Mouse (Mus musculus): ENCODE data around the gene Zdhhc3. TPM values are rescaled to one million over a fixed set of nuclear protein-coding genes. Genes with fewer than 3 reads are reported as not detected.
A peak's percentile ranks its signal among the peaks of the same experiment; 100 is the strongest.

Zdhhc3 gene
- polyA plus RNA-seq, 1 experiment from 2014 or later, result 83.8 TPM

DNA sequence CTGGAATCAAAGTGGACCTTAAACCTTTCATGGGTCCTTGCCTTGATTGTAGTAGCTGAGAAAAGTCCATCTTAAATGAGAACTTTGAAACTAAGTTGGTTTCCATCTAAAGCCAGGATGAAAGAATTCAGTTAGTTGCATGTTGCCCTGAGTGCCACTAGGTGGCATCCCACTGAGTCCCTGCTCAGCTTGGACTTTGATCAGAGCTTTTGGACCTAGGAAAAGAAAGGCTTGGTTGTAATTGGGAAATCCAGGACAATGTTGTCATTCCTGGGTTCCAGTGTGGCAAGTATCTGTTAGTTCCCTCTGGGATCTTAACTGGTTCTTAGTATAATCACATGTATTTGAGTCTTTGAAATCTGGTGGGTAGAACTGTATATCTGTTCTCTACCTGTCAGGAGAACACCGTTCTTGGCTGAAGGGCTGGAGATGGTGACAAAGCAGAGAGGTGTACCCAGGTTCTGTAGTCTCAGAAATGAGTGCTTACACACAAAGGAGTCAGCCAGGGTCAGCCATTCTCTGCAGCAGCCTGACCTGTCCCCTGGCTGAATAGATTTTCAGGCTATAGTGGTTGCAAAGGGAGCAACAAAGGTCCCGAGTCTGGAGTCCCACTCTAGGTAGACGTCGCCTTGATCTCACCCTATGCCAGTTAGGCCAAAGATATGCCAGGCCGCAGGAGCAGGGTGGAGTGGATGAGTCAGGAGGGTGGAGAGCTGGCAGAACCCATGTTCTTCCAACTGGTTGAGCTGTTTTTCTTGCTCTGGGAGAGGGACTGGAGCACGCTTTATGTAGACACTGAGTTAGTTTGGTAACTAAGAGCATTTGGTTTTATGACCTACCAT is 10.8 kb upstream of the Zdhhc3 start:
- no peaks in the 10 kb centered on the region for H3K27me3 ChIP-seq (ENCODE audit: control insufficient read depth, insufficient read depth, low read depth, low read length)
- no peaks in the 10 kb centered on the region for H3K4me1 ChIP-seq (ENCODE audit: control insufficient read depth, insufficient read depth, low read length)
- ATAC-seq, result no peak
- no peaks in the 10 kb centered on the region for H3K9me3 ChIP-seq (replicated peaks; ENCODE audit: control insufficient read depth, low read length, poor library complexity, severe bottlenecking)
- H3K36me3 ChIP-seq (ENCODE audit: control insufficient read depth, insufficient read depth, low read length), result peaks cover 31% of the 10 kb centered on the region
- H3K9ac ChIP-seq (ENCODE audit: low read depth, low read length), result no peak overlapping the region
- no peak overlapping the region for H3K27ac ChIP-seq (ENCODE audit: low read length)
- no peak overlapping the region for H3K4me2 ChIP-seq (ENCODE audit: low read length)
- WGBS, result 96% methylated on average over 6 of the region's 6 CpGs
- H3K4me3 ChIP-seq (ENCODE audit: low read depth, low read length), result no peak overlapping the region

DNA sequence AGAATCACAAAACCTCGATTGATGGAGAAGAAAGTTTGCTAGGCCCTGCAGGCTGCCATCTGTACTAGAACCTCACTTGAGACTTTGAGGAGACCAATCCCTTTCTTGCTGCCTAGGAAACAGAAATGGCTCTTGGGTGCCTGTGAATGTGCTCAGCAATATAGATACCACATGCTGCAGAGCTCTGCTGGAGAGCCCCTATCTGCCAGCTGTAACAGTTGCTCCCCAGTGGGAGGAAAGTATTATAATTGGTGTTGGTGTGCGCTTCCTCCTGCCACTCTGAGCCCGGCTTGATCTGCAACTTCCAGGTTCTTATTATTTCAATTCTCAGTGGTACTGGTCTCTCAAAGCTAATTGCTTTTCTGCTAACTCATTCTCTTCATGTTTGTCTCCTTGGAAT is 10.0 kb upstream of the Zdhhc3 start:
- Histone ChIP-seq H3K27ac (ENCODE audit: low read length) (no peak overlapping the region), H3K9ac (ENCODE audit: low read depth, low read length) (no peak overlapping the region), H3K4me1 (ENCODE audit: control insufficient read depth, insufficient read depth, low read length) (no peaks in the 10 kb centered on the region), H3K4me3 (ENCODE audit: low read depth, low read length) (no peak overlapping the region), H3K27me3 (ENCODE audit: control insufficient read depth, insufficient read depth, low read depth, low read length) (no peaks in the 10 kb centered on the region), H3K9me3 (replicated peaks; ENCODE audit: control insufficient read depth, low read length, poor library complexity, severe bottlenecking) (no peaks in the 10 kb centered on the region), H3K4me2 (ENCODE audit: low read length) (no peak overlapping the region), H3K36me3 (ENCODE audit: control insufficient read depth, insufficient read depth, low read length) (peaks cover 26% of the 10 kb centered on the region)
- 85% methylated on average over 3 of the region's 3 CpGs for WGBS
- no peak for ATAC-seq

DNA sequence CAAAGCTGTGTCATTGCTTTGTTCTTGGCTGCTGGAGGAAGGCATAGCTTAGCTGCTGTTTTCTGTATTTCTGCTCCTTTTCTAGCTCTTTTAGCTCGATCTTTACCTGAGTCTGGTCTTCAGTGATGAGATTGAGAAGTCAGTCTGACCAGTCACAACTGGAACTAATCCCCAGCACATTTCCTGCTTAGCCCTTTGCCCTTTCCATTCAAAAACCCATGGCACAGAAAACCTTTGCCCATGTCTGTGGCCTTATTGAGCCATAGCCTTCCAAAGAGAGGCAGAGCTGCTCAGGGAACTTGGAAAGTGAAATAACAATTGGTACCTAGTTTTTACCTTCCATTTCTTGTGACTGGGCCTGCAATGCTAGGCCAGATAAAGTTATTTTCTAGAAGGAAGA is 2.6 kb upstream of the Zdhhc3 start:
- 85% methylated on average over 1 of the region's 1 CpGs for WGBS
- Histone ChIP-seq H3K27ac (ENCODE audit: low read length) (no peak overlapping the region), H3K36me3 (ENCODE audit: control insufficient read depth, insufficient read depth, low read length) (peaks cover 14% of the 10 kb centered on the region), H3K4me1 (ENCODE audit: control insufficient read depth, insufficient read depth, low read length) (peaks cover 20% of the 10 kb centered on the region), H3K9me3 (replicated peaks; ENCODE audit: control insufficient read depth, low read length, poor library complexity, severe bottlenecking) (no peaks in the 10 kb centered on the region), H3K9ac (ENCODE audit: low read depth, low read length) (no peak overlapping the region), H3K4me3 (ENCODE audit: low read depth, low read length) (no peak overlapping the region), H3K27me3 (ENCODE audit: control insufficient read depth, insufficient read depth, low read depth, low read length) (no peaks in the 10 kb centered on the region), H3K4me2 (ENCODE audit: low read length) (no peak overlapping the region)
- ATAC-seq, result no peak

DNA sequence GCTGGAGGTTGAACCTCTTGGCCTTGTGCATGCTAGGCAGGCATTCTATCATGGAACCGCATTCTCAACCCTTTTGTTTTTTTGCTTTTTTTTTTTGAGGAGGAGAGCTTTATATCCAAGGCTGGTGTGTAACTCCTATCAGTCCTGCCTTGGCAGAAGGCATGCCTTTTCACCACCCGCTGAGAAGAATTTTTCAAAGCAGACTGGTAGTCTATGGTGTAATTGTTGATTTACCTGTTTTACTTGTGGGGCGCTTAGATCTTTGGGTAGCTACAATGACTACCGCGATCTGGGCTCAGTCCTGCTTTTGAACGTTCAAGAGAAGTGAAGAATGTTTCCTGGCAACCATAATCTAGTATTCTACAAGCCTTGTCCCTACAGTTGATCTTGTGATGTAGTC is 926 bp upstream of the Zdhhc3 start:
- no peak for ATAC-seq
- peak overlapping the region; percentile 92 for H3K4me2 ChIP-seq (ENCODE audit: low read length)
- no peaks in the 10 kb centered on the region for H3K27me3 ChIP-seq (ENCODE audit: control insufficient read depth, insufficient read depth, low read depth, low read length)
- peak overlapping the region; percentile 95 for H3K27ac ChIP-seq (ENCODE audit: low read length)
- WGBS, result 65% methylated on average over 6 of the region's 6 CpGs
- no peaks in the 10 kb centered on the region for H3K9me3 ChIP-seq (replicated peaks; ENCODE audit: control insufficient read depth, low read length, poor library complexity, severe bottlenecking)
- H3K9ac ChIP-seq (ENCODE audit: low read depth, low read length), result peak overlapping the region; percentile 96
- H3K36me3 ChIP-seq (ENCODE audit: control insufficient read depth, insufficient read depth, low read length), result peaks cover 2% of the 10 kb centered on the region; the same call in 1 of the 2 replicates
- peak overlapping the region; percentile 97 for H3K4me3 ChIP-seq (ENCODE audit: low read depth, low read length)
- peaks cover 20% of the 10 kb centered on the region for H3K4me1 ChIP-seq (ENCODE audit: control insufficient read depth, insufficient read depth, low read length)

DNA sequence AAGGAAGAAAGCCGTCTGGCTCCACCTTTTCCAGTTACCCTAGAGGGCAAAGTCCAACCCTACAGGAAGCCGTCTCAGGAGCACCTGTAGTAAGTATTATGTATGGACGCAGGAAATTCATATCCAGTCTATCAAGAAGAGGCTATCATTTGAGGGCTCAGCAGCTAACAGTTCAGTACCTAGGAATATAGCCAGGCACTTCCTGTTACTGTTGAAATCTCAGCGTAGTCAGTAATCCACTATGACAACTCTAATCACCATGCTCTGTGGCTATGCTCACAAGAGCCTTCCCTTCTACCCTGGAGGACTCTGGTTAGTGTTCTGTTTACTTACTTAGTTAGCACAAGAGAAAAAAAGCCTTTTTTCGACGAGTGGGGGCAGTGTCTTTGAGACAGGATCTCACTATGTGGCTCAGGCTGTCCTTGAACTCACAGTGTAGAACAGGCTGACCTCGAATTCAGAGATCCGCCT is 1.2 kb downstream of the Zdhhc3 start:
- Histone ChIP-seq H3K9ac (ENCODE audit: low read depth, low read length) (peak overlapping the region; percentile 96; the same call in 1 of the 2 replicates), H3K36me3 (ENCODE audit: control insufficient read depth, insufficient read depth, low read length) (no peaks in the 10 kb centered on the region), H3K4me3 (ENCODE audit: low read depth, low read length) (peak overlapping the region; percentile 97), H3K9me3 (replicated peaks; ENCODE audit: control insufficient read depth, low read length, poor library complexity, severe bottlenecking) (no peaks in the 10 kb centered on the region), H3K4me2 (ENCODE audit: low read length) (peak overlapping the region; percentile 92), H3K4me1 (ENCODE audit: control insufficient read depth, insufficient read depth, low read length) (peaks cover 20% of the 10 kb centered on the region), H3K27ac (ENCODE audit: low read length) (no peak overlapping the region), H3K27me3 (ENCODE audit: control insufficient read depth, insufficient read depth, low read depth, low read length) (no peaks in the 10 kb centered on the region)
- WGBS, result 67% methylated on average over 8 of the region's 8 CpGs
- ATAC-seq, result no peak

DNA sequence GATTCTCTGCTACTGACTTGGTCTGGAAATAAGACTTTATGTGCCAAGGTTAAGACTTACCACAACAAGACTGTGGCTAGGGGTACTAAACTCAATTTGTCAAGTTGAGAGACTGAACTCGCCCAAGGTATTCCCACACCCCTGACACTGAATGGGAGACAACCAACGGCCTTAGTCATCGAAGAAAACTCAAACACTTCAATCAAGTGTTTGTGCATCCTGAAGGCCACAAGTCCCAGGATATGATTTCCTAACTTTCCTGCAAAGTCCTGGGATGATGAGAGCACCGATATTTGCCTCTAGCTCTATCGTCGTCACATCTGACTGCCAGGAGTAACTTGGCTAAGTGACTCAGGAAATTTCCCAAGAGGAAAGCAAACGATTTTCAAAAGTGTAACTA is 3.8 kb downstream of the Zdhhc3 start:
- H3K4me1 ChIP-seq (ENCODE audit: control insufficient read depth, insufficient read depth, low read length), result peaks cover 18% of the 10 kb centered on the region
- no peak overlapping the region for H3K4me2 ChIP-seq (ENCODE audit: low read length)
- ATAC-seq, result no peak
- no peaks in the 10 kb centered on the region for H3K9me3 ChIP-seq (replicated peaks; ENCODE audit: control insufficient read depth, low read length, poor library complexity, severe bottlenecking)
- 94% methylated on average over 7 of the region's 7 CpGs for WGBS
- H3K36me3 ChIP-seq (ENCODE audit: control insufficient read depth, insufficient read depth, low read length), result 0 out of 2 replicates have a peak, but pooled peaks cover 5% of the 10 kb centered on the region
- no peak overlapping the region for H3K27ac ChIP-seq (ENCODE audit: low read length)
- no peaks in the 10 kb centered on the region for H3K27me3 ChIP-seq (ENCODE audit: control insufficient read depth, insufficient read depth, low read depth, low read length)
- no peak overlapping the region for H3K4me3 ChIP-seq (ENCODE audit: low read depth, low read length)
- no peak overlapping the region for H3K9ac ChIP-seq (ENCODE audit: low read depth, low read length)

DNA sequence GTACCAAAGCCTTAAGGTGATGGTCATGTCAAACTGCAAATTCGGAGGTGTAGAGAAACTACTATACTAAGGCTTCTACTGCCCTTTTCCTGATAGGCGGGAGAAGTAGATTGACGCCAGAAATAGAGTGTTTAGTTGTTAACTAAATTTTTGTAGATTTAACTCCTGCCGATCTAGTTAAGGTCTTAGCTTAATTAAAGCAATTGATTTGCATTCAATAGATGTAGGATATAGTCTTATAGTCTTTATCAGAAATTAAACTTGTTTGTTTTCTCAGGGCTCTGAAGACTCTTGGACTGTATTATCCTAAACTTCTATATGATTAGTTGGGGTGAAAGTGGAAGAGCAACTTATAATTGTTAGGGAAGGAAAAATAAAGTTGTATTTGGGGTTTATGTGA is 5.8 kb downstream of the Zdhhc3 start:
- Histone ChIP-seq H3K4me3 (ENCODE audit: low read depth, low read length) (no peak overlapping the region), H3K4me1 (ENCODE audit: control insufficient read depth, insufficient read depth, low read length) (peaks cover 11% of the 10 kb centered on the region), H3K27ac (ENCODE audit: low read length) (no peak overlapping the region), H3K27me3 (ENCODE audit: control insufficient read depth, insufficient read depth, low read depth, low read length) (no peaks in the 10 kb centered on the region), H3K9ac (ENCODE audit: low read depth, low read length) (no peak overlapping the region), H3K9me3 (replicated peaks; ENCODE audit: control insufficient read depth, low read length, poor library complexity, severe bottlenecking) (no peaks in the 10 kb centered on the region), H3K36me3 (ENCODE audit: control insufficient read depth, insufficient read depth, low read length) (0 out of 2 replicates have a peak, but pooled peaks cover 5% of the 10 kb centered on the region), H3K4me2 (ENCODE audit: low read length) (no peak overlapping the region)
- no peak for ATAC-seq
- 92% methylated on average over 4 of the region's 4 CpGs for WGBS

DNA sequence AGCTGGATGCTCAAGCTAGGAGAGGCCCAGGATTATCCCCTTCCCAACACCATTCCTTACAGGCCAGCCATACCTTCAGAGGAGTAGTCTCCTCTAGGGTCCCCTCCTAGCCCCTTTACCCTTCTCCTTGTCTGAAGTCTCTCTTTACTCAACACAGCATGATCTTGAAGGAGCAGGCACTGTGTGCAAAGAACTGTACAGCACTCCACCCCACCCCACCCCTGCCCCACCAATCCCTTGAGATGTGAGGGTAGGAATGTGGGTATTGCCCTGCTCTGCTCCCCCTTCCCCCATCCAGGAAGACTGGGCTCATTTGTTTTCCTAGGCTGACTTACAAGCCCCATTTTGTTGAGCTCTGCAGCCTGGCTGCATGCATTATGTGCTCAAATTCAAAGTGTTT is 8.6 kb downstream of the Zdhhc3 start:
- no peak overlapping the region for H3K27ac ChIP-seq (ENCODE audit: low read length)
- no peak overlapping the region for H3K9ac ChIP-seq (ENCODE audit: low read depth, low read length)
- no peaks in the 10 kb centered on the region for H3K4me1 ChIP-seq (ENCODE audit: control insufficient read depth, insufficient read depth, low read length)
- peaks cover 16% of the 10 kb centered on the region for H3K36me3 ChIP-seq (ENCODE audit: control insufficient read depth, insufficient read depth, low read length)
- no peaks in the 10 kb centered on the region for H3K9me3 ChIP-seq (replicated peaks; ENCODE audit: control insufficient read depth, low read length, poor library complexity, severe bottlenecking)
- H3K4me3 ChIP-seq (ENCODE audit: low read depth, low read length), result no peak overlapping the region
- no peaks in the 10 kb centered on the region for H3K27me3 ChIP-seq (ENCODE audit: control insufficient read depth, insufficient read depth, low read depth, low read length)
- ATAC-seq, result no peak
- no peak overlapping the region for H3K4me2 ChIP-seq (ENCODE audit: low read length)

DNA sequence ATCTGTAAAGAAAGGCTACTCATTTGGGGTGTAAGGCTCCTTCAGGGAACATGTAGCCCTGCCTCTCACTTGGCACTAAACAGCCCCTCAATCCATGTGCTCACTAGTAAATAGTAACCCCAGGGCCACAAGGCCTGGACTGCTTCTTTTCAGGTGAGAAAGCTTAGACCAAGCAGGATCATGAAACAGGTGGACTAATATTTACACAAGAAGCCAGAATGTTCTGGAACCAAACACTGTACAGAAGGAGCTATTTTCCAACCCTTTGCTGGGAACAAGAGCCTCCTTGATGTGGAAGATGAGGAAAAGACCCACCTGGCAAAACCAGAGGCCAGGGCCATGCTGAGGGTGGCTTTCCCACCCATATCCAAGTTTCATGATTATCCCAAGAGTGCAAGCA is 9.6 kb downstream of the Zdhhc3 start:
- no peaks in the 10 kb centered on the region for H3K4me1 ChIP-seq (ENCODE audit: control insufficient read depth, insufficient read depth, low read length)
- no peak overlapping the region for H3K9ac ChIP-seq (ENCODE audit: low read depth, low read length)
- H3K36me3 ChIP-seq (ENCODE audit: control insufficient read depth, insufficient read depth, low read length), result peaks cover 18% of the 10 kb centered on the region
- H3K9me3 ChIP-seq (replicated peaks; ENCODE audit: control insufficient read depth, low read length, poor library complexity, severe bottlenecking), result no peaks in the 10 kb centered on the region
- no peak overlapping the region for H3K4me3 ChIP-seq (ENCODE audit: low read depth, low read length)
- ATAC-seq, result no peak
- no peak overlapping the region for H3K27ac ChIP-seq (ENCODE audit: low read length)
- H3K4me2 ChIP-seq (ENCODE audit: low read length), result no peak overlapping the region
- H3K27me3 ChIP-seq (ENCODE audit: control insufficient read depth, insufficient read depth, low read depth, low read length), result no peaks in the 10 kb centered on the region
